Mouse (Mus musculus): ENCODE measurements around the gene Cd79a. TPM values are rescaled to one million over a fixed set of nuclear protein-coding genes. Genes with fewer than 3 reads are reported as not detected.
A peak's percentile ranks its signal among the peaks of the same experiment; 100 is the strongest.
"Not testable (repeated sequence)": the region's sequence is repeated elsewhere in the genome, so short reads cannot be mapped to it uniquely, and the experiment has no call there.

Gene Cd79a
- total RNA-seq, 2 experiments from 2014 or later = 0.30 TPM

DNA sequence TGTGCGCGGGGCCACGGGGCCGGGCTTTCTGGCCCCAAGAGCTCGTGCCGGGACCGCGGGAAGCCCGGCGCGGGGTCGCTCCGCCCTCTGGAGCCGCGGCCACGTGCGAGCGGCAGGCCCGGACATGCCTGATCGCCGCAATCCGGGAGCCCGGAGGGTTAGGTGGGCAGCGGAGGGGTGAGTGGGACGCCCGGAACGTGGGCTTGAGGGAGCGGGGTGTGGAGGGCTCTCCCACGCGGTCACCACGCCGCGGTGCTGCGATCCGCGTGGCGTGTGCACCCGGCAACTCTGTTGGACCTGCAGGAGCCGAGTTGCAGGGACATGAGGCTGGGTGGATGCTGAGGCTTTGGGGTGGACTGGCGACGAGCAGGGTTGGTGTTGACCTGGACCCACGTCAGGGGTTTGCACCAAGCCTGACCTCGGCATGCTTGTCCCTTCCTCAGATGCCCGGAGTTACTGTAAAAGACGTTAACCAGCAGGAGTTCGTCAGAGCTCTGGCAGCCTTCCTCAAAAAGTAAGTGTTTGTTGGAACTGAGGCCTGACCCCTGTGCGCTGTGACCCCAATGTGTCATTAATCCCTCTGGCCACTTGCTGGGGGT lies 12.4 kb upstream of the Cd79a start:
- no peak for DNase-seq (ENCODE audit: extremely low spot score in 1 of 2, low spot score in 2 of 2)
- intact Hi-C loops (cut with DNase I) = no loop called here

DNA sequence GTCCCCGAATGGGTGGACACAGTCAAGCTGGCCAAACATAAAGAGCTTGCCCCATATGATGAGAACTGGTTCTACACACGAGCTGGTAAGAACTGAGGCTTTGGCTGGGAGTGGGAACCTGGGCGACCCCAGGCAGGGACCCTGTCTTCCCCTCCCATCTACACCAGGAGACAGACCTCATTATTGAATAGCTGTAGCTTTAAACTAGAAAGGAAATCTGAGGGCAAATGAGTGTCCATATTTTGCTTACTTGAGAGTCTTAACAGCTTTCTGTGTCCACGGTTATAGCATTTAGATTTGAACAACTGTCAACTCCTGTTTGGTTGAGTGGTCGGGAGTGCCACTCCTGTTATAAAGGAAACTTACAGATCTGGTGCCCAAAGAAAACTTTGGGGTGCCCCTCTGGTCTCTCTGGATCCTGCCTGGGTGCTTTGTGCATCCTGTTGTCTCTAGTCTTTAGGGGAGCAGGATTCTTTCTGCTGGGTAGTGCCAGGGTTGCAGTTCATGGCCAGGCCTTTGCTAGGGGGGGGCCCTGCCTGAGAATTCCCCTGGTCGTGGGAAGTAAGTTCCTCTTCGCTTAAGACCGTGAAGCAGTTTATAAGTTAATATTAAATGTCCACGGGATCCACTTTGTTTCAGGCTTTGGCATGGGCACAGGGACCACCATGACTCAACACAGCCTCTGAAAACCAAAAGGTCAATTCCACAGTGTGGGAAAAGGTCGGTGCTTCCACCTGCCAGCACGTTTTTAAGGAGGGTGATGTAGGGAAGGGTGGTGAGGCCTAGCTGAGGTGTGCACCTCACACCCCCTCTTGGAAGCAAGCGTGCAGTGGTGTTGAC lies 11.5 kb upstream of the Cd79a start:
- intact Hi-C loops (cut with DNase I) = no loop called here
- DNase-seq (ENCODE audit: extremely low spot score in 1 of 2, low spot score in 2 of 2) = no peak

DNA sequence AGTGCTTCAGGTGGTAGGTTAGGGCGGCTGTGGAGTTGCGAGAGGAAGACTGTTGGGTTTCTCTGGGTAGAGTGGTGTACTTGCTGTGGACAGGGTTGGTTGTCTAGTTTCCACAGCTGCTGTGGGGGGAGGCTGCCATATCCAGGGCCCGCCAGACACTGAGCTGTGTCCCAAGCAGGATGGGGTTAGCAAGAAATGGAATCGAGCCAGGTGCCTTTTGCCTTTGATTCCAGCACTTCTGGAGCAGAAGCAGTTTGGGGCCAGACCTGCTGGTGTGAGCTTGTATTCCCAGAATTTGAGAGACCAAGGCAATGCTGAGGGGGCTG lies 10.9 kb upstream of the Cd79a start:
- no peak for DNase-seq (ENCODE audit: extremely low spot score in 1 of 2, low spot score in 2 of 2)
- intact Hi-C loops (cut with DNase I) = no loop called here

- no peak for DNase-seq (ENCODE audit: extremely low spot score in 1 of 2, low spot score in 2 of 2)
- intact Hi-C loops (cut with DNase I) = no loop called here
Observed at GRCm38 (mm10) chr7:24887096-24887495, 10.1 kb upstream of the Cd79a start.

DNA sequence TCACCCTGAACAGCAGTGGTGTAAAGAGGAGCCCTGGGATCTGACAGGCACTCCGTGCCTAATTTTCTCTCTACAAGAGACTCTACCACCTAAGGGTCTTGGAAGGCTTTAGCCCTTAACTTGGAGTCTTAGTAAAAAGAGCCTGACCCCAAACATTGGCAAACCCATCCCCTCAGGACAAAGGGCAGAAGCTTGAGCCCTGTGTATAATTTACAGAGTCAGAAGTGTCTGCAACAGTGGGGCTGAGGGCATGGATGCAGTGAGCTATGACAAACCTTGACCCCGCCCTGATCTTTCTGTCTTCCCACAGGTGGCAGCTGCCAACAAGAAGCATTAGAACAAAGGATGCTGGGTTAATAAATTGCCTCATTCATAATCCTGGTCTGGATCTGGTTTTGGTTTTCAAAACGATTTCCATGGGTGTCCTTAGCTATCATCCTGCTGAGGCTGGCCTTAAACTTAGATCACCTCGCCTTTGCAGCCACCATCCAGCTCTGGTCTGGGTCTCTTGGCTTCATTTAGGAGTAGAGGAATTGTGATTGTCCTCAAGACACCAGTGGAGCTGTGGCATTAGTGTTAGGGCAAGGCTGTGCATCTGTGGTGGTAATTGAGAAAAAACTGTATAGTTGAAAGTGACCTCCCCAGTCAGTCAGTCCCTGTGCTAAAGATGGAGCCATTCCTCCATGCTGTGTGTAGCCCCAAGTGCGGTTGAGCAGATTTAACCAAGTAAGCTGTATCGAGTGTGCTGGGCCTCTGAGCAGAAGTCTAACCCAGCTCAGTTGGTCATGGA lies 7.6 kb upstream of the Cd79a start:
- no peak for DNase-seq (ENCODE audit: extremely low spot score in 1 of 2, low spot score in 2 of 2)

DNA sequence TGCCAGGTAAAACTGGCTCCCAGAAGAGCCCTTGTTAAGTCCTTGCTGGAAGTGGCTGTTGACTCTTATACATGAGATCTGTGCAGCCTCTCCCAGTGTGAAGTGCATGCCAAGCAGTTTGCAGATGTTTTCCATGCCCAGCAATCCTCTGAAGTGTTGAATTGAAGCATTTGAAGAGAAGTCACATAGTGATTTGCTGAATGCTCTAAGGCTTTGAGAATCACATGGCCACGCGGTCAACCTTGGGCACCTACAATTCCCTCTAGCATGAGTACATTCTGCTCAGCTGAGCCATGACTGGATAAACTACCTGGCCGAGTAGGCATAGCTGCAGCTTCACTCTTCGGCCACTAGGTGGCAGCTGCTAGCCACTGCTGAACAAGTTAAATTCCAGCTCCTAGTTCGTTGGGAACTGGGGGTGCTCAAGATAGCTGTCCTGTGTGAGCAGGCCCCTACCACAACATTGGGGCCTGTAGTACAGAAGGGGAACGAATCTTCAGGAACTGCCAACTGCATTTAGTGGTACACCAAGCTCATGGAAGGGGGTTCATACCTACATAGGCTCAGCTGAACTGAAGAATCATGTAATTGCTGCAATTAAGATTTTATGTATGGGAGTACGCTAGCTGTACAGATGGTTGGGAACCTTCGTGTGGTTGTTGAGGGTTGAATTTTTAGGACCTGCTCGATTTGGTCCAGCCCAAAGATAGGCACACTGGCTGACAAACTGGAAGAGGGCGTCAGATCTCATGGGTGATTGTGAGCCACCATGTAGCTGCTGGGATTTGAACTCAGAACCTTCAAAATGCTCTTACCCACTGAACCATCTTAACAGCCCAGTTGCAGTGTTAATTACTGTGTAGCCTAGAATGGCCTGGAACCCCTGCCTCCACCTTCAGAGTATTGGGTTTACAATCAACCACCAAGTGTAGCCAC lies 6.6 kb upstream of the Cd79a start:
- intact Hi-C loops (cut with DNase I) = loop anchor here (2.0 kb wide), 1 partner anchor 74 kb away; no protein-coding TSS in a partner anchor
- peak; percentile 68 to 72 for DNase-seq (ENCODE audit: extremely low spot score in 1 of 2, low spot score in 2 of 2)

More for the DNA sequence above, 7.6 kb upstream of the Cd79a start:
- intact Hi-C loops (cut with DNase I) = loop anchor here (2.0 kb wide), 1 partner anchor 75 kb away; no protein-coding TSS in a partner anchor

DNA sequence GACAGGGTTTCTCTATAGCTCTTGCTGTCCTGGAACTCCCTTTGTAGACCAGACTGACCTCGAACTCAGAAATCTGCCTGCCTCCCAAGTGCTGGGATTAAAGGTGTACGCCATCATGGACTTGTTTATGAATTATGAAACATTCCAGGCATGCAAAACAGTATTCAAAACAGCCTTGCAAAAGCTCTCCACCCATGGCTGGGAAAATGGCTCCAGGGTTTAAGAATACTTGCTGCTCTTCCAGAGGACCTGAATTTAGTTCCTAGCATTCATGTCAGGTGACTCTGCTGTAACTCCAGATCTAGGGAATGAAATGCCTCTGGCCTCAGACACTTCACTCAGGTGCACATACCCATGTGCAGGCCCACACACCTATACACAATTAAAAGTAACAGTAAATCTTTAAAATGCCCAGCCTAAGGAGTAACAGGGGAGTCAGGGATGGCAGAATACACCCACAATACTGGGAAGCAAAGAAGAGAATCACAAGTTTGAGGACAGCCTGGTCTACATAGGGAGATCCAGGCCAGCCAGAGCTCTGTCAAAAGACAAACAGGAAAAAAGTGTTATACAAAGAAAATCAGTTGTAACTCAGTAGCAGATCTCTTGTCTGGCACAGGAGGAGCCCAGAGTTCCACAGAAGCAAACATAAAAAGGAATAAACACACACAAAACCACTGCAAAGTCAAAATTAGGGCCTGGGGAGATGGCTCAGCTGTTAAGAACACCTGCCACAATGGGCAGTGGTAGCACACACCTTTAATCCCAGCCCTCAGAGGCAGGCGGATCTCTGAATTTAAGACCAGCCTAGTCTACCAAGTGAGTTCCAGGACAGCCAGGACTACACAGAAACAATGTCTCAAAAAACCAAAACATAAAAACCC lies 5.7 kb upstream of the Cd79a start:
- DNase-seq (ENCODE audit: extremely low spot score in 1 of 2, low spot score in 2 of 2) = no peak
- intact Hi-C loops (cut with DNase I) = loop anchor here (2.0 kb wide), 1 partner anchor 73 kb away; no protein-coding TSS in a partner anchor

GRCm38 (mm10) chr7:24892125-24892583 lies 5.0 kb upstream of the Cd79a start:
- intact Hi-C loops (cut with DNase I) = no loop called here
- no peak for DNase-seq (ENCODE audit: extremely low spot score in 1 of 2, low spot score in 2 of 2)

- DNase-seq (ENCODE audit: extremely low spot score in 1 of 2, low spot score in 2 of 2); intact Hi-C loops (cut with DNase I): not testable (repeated sequence)
Observed at GRCm38 (mm10) chr7:24895749-24896148, 1.4 kb upstream of the Cd79a start.

DNA sequence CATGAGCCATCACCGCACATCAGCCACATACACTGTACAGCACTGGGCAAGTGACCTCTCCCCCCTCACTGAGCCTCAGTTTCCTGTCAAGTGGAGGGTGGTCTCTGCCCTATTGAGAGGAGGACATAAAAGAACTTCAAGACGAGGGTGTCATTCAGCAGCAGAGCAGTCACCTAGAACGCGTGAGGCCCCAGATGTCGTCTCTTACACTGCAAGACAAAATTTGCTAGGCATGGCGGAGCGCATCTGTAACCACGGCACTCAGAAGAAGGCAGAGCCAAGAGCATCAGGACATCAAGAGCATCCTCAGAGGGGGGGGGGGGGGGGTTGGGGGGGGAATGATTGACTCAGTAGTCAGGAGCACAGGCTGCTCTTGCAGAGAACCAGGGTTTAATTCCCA lies 912 bp upstream of the Cd79a start:
- no peak for DNase-seq (ENCODE audit: extremely low spot score in 1 of 2, low spot score in 2 of 2)
- intact Hi-C loops (cut with DNase I) = no loop called here

DNA sequence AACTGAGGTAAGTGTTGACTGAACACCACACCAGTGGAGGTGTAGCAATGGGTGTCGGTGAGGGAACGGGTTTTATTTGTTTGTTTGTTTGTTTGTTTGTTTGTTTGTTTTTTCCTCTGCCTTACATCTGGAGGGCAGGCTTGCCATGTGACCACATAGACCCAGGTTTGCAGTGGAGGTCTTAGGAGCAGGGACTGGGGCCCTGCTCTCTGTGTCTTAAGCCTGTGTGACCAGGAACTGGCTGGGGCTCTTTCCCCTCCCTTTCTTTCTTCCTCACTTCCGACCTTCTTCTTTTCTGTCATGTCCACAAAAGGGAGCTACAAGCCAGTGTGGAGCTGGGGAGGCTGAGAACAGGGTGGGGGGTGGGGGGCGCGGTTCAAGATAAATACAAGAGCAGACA lies 778 bp downstream of the Cd79a start:
- DNase-seq (ENCODE audit: extremely low spot score in 1 of 2, low spot score in 2 of 2) = no peak
- intact Hi-C loops (cut with DNase I) = no loop called here

DNA sequence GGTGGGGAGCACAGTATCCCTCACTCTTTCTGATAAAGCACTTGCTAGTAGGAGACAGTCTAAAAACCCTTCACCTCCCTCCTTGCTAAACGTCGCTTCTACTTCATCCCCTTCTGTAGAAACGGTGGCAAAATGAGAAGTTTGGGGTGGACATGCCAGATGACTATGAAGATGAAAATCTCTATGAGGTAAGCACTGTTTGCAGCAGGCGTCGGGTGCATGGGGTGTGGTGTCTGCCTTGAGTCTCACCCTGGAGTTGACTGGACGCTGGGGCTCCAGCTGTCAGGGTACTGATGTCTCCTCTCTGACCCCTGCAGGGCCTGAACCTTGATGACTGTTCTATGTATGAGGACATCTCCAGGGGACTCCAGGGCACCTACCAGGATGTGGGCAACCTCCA lies 3.9 kb downstream of the Cd79a start:
- no peak for DNase-seq (ENCODE audit: extremely low spot score in 1 of 2, low spot score in 2 of 2)
- intact Hi-C loops (cut with DNase I) = loop anchor here (5.0 kb wide), 1 partner anchor 66 kb away; no protein-coding TSS in a partner anchor

DNA sequence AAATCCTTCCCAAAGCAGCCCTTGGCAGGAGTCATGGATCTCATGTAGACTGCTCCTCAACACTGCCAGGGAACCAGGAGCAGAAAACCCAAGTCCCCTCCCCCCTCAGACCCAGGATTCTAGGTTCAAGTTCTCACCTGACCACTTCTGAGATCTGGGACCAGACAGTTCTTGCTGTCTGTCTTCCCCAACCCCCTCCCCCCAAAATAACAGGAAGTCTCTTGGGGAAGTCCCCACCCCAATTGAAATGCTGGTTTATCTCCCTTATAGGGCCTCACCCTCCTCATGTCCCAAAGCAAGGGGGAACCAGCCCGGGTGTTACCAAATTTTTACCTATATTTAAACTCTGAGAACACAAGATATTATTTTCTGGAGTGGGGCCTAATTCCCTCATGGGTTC lies 4.7 kb downstream of the Cd79a start:
- intact Hi-C loops (cut with DNase I) = loop anchor here (5.0 kb wide), 1 partner anchor 65 kb away; no protein-coding TSS in a partner anchor
- no peak for DNase-seq (ENCODE audit: extremely low spot score in 1 of 2, low spot score in 2 of 2)

DNA sequence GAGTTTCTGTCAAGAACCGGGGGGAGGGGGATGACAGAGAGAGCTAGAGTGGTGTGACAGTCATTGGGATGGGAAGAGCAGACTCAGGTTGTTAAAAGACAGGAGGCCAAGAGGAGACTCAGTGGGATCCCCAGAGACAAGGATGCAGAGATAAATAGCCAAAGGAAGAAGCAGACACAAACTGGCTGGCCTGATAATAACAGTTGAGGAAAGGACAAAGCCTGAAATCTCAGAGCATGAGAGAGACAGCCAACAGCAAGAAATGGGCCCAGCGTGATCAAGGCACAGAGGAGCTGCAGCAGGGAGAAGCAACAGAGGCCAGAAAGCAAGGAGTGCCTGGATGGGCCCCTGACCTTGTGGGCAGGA lies 5.1 kb downstream of the Cd79a start:
- intact Hi-C loops (cut with DNase I) = loop anchor here (5.0 kb wide), 1 partner anchor 65 kb away; no protein-coding TSS in a partner anchor
- no peak for DNase-seq (ENCODE audit: extremely low spot score in 1 of 2, low spot score in 2 of 2)

GRCm38 (mm10) chr7:24902630-24903443 lies 5.7 kb downstream of the Cd79a start, which contains the start of gene Arhgef1:
TSS of gene Arhgef1 (plus strand) at chr7:24902912.
- intact Hi-C loops (cut with DNase I) = loop anchor here (5.0 kb wide), 1 partner anchor 64 kb away; no protein-coding TSS in a partner anchor
- peak in 1 of 2 experiments; percentile 85 for DNase-seq (ENCODE audit: extremely low spot score in 1 of 2, low spot score in 2 of 2)

DNA sequence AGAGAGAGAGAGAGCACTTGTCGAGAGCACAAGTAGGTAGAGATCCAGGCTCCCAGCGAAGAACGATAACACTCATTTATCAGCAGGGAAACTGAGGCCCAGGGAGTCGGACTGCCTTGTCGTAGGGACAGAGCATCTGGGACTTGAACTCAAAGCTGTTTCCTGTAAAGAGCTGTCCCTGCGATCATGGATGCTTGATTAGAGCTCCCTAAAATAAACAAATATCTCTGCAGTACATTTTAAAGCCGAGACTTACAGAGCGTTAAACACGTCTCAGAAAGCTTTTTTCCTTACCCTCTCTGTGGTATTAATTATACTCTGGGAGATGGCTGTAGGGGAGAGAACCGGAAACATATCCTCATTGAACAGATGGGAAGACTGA lies 6.3 kb downstream of the Cd79a start:
- intact Hi-C loops (cut with DNase I) = loop anchor here (5.0 kb wide), 1 partner anchor 64 kb away; no protein-coding TSS in a partner anchor
- DNase-seq (ENCODE audit: extremely low spot score in 1 of 2, low spot score in 2 of 2) = no peak
